Mouse (Mus musculus) E14TG2a.4 (cell line): ENCODE measurements around the gene Trim38.
"Not testable (repeated sequence)": the region's sequence is repeated elsewhere in the genome, so short reads cannot be mapped to it uniquely, and the experiment has no call there.

ENCODE experiments used
- H3K27me3 ChIP-seq: 2 replicates; pipeline ENCODE4 v1.6.1; 2014; ENCODE audit warnings: low read length, control low read depth; ENCODE audit not compliant: insufficient read depth
- H3K36me3 ChIP-seq: 2 replicates; pipeline ENCODE4 v1.6.1; 2014; ENCODE audit warnings: low read length, control low read depth; ENCODE audit not compliant: insufficient read depth
- H3K4me1 ChIP-seq: replicated peaks from 2 replicates; pipeline ENCODE4 v1.6.1; 2014; ENCODE audit warnings: low read depth, low read length, control low read depth
- H3K4me3 ChIP-seq: replicated peaks from 2 replicates; pipeline ENCODE4 v1.5.1; 2014; ENCODE audit warnings: mild to moderate bottlenecking, low read length
- H3K9me3 ChIP-seq: 2 replicates; pipeline ENCODE4 v1.6.1; 2014; ENCODE audit warnings: low read length, control low read depth
- CTCF ChIP-seq: conservative IDR thresholded peaks from 2 replicates; pipeline ENCODE4 v1.5.1; 2014; ENCODE audit warnings: low read length
- NANOG ChIP-seq: IDR thresholded peaks from 2 replicates; pipeline ENCODE4 v1.6.1; 2014; ENCODE audit warnings: borderline replicate concordance, low read length, mixed read lengths
- POU5F1 ChIP-seq: IDR thresholded peaks from 2 replicates; pipeline ENCODE4 v1.6.1; 2014; ENCODE audit warnings: low read length, borderline replicate concordance

Gene Trim38

GRCm38 (mm10) chr13:23759251-23759771 is 10.4 kb upstream of the Trim38 start:
- H3K27me3 ChIP-seq = no peaks in the 10 kb centered on the region
- no peaks in the 10 kb centered on the region for H3K36me3 ChIP-seq
- H3K9me3 ChIP-seq = no peaks in the 10 kb centered on the region
- TF ChIP-seq POU5F1 = no peak
- no peak for TF ChIP-seq NANOG
- no peak for TF ChIP-seq CTCF
- H3K4me1 ChIP-seq = peaks cover 41% of the 10 kb centered on the region
- H3K4me3 ChIP-seq = 0 out of 2 replicates have a peak overlapping the region, but pooled peaks have one; percentile 68

DNA sequence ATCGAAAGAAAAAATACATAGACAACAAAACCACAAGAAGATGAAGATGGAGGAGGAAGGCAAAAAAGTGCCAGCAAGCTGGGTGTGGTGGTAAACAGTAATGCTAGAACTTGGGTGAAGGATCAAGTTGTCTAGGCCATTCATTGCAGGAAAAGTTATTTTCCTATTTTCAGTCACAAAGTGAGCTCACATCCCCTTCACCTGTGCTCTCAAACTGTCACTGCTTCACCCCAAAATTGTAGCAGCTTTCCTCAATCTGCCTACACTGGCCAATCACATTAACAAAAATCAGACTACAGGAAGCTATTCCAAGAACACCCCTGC is 9.8 kb upstream of the Trim38 start:
- no peaks in the 10 kb centered on the region for H3K36me3 ChIP-seq
- peaks cover 46% of the 10 kb centered on the region for H3K4me1 ChIP-seq
- TF ChIP-seq CTCF = 0 out of 2 replicates have a peak, but pooled peaks have one; percentile 21
- no peak for TF ChIP-seq NANOG
- H3K4me3 ChIP-seq = peak overlapping the region; percentile 68
- H3K27me3 ChIP-seq = no peaks in the 10 kb centered on the region
- H3K9me3 ChIP-seq = no peaks in the 10 kb centered on the region

- no peaks in the 10 kb centered on the region for H3K36me3 ChIP-seq
- H3K27me3 ChIP-seq = no peaks in the 10 kb centered on the region
- peak overlapping the region; percentile 68 for H3K4me3 ChIP-seq
Observed at GRCm38 (mm10) chr13:23760240-23760971, 9.3 kb upstream of the Trim38 start.

DNA sequence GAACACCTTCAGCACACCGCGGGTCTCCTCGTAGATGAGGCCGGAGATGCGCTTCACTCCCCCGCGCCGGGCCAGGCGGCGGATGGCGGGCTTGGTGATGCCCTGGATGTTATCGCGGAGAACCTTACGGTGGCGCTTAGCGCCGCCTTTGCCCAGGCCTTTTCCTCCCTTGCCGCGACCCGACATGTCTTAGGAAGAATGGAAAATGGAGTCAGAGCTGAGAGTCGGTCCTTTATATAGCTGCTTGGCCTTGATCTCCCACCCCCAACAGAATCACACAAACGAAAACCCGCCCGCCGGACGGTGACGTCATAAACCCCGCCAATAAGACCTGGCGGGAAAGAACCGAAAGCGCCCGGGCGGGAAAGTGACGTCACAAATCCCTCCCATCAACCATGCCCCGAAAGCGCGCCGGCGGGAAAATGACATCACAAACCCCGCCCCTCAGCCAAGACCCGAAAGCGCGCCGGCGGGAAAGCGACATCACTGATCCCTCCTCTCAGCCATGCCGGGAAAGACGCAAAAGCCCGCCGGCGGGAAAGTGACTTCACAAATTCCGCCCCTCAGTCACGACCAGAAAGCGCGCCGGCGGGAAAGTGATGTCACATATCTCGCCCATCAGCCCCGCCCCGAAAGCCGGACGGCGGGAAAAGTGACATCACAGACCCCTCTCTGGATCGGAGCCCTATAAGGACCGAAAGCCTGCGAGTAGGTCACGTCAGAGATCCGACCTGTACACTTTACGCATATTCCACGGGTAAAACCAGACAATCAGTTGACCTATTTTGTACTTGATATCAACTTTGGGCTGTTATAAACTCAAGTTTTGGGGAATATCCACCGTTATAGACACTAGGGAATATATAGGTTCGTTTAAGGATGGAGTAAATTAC is 8.5 kb upstream of the Trim38 start, which contains the start of gene Hist1h4a:
Hist1h4a (minus strand) TSS at position 259 of the 893 bp plus-strand sequence.
- no peaks in the 10 kb centered on the region for H3K9me3 ChIP-seq
- TF ChIP-seq CTCF = no peak
- TF ChIP-seq POU5F1 = no peak
- TF ChIP-seq NANOG = no peak
- H3K4me1 ChIP-seq = peaks cover 48% of the 10 kb centered on the region
- no peaks in the 10 kb centered on the region for H3K36me3 ChIP-seq
- no peaks in the 10 kb centered on the region for H3K27me3 ChIP-seq
- H3K4me3 ChIP-seq = peak within 1 kb of the TSS; percentile 79

More at GRCm38 (mm10) chr13:23760240-23760971, 9.3 kb upstream of the Trim38 start:
- H3K4me1 ChIP-seq = peaks cover 49% of the 10 kb centered on the region
- TF ChIP-seq POU5F1 (no peak), CTCF (no peak; the same call in none of the 2 replicates), NANOG (no peak)
- no peaks in the 10 kb centered on the region for H3K9me3 ChIP-seq

GRCm38 (mm10) chr13:23761871-23762821 is 7.6 kb upstream of the Trim38 start, which contains the start of gene Hist1h3a:
Gene Hist1h3a, minus strand, starts transcription at chr13:23762386.
- Histone ChIP-seq H3K4me3 (peak within 1 kb of the TSS; percentile 79), H3K4me1 (peaks cover 51% of the 10 kb centered on the region)

GRCm38 (mm10) chr13:23763242-23763585 is 6.5 kb upstream of the Trim38 start:
- Histone ChIP-seq H3K4me3 (peak overlapping the region; percentile 79), H3K27me3 (no peaks in the 10 kb centered on the region), H3K9me3 (no peaks in the 10 kb centered on the region), H3K36me3 (no peaks in the 10 kb centered on the region), H3K4me1 (peaks cover 46% of the 10 kb centered on the region)
- TF ChIP-seq NANOG (no peak), POU5F1 (no peak), CTCF (no peak)

More at GRCm38 (mm10) chr13:23761871-23762821, 7.6 kb upstream of the Trim38 start, which contains the start of gene Hist1h3a:
- H3K9me3 ChIP-seq, H3K36me3 ChIP-seq, H3K27me3 ChIP-seq: not testable (repeated sequence)

- peak within 1 kb of the TSS; percentile 79 for H3K4me3 ChIP-seq
- TF ChIP-seq POU5F1 (no peak), NANOG (no peak), CTCF (no peak)
- H3K27me3 ChIP-seq = no peaks in the 10 kb centered on the region
- no peaks in the 10 kb centered on the region for H3K9me3 ChIP-seq
- peaks cover 40% of the 10 kb centered on the region for H3K4me1 ChIP-seq
- H3K36me3 ChIP-seq = no peaks in the 10 kb centered on the region
Observed at GRCm38 (mm10) chr13:23763586-23764323, 6.0 kb upstream of the Trim38 start, which contains the start of gene Hist1h1a. Gene Hist1h1a, plus strand, starts transcription at chr13:23763666.
